Mouse (Mus musculus) ES-CJ7 (cell line): ENCODE measurements around the gene Prx.

Experiments used
- DNase-seq: peaks from one replicate; pipeline ENCODE4 v3.0.0; 2011; ENCODE audit warnings: low read depth, low spot score

Prx gene

DNA sequence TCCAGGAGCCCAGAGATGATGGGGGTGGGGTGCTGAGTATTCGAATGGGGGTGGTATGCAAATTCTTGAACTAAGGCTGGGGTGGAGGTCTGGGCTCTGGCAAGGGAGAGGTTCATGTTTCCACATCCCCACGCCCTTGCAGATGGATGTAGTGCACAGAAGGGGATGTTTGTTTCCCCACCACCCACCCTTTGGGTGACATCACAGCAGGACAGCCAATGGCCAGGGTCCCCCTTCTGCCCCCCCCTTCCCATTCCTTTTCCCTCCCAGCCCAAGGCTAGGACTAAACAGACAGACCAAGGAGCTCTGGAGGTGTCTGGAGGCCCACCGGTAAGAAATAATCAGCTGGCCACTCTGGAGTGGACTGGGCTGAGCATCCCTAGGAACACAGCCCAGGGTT lies at the start of gene Prx:
Gene Prx, plus strand, starts transcription at position 289 of the 400 bp plus-strand sequence.
- peak; percentile 75 for DNase-seq

DNA sequence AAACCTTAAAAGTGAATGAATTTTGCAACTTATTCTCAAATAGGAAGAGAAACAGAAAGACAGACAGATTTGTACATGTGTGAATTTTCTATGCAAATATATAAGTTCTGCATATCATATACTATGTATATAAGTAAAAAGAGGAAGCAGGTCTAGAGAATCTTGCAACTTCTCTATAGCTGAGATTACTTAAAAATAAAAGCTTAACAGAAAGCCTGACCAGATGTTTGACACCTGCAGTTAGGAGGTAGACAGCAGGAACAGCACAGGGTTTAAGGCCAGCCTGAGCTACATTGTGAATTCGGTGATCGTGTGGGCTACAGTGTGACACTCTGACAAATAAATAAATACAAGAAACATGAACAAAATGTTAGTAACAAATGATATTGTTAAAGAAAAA lies 47.8 kb upstream of the Prx start:
- no peak for DNase-seq

DNA sequence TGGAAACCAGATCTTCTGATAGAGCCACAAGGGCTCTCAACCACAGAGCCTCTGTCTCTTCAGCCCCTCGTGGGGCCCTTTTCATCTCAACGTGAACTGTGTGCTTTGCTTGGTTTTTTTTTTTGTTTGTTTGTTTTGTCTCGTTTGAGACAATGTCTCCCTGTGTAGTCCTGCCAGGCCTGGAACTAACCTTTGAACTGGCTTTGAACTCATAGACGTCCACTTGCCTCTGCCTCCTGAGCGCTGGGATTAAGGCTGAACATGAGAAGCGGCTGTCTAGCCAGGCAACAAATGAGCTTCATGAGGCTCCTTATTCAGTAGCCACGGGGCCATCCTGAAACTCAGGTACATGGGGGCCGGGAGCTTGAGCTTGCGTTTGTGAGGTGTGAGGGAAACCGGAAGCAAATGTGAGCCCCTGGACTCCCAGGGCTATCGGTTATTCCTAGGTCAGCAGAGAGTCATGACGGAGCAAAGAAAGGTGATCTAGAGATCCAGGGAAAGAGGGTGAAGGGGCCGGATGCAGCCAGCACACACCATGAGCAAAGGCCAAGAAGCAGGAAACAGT lies 46.8 kb upstream of the Prx start:
- DNase-seq = no peak

- DNase-seq = no peak
Measured at GRCm38 (mm10) chr7:27454461-27455121, 44.5 kb upstream of the Prx start.

DNA sequence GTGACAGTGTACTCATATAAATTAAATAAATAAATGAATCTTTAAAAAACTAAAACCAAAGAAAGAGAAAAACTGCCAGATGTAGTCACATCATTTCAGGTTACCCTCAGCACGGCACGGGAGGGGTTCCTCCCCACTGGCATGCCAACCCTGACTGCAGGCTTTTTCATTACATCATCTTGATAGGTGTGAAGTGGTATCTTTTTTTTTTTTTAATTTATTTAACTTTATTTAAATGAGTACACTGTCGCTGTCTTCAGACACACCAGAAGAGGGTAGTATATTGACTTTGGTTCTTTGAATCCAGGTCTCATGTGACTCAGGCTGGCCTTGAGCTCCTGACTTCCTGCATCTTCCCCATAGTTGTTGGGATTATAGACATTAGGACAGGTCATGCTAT lies 43.9 kb upstream of the Prx start:
- no peak for DNase-seq

DNA sequence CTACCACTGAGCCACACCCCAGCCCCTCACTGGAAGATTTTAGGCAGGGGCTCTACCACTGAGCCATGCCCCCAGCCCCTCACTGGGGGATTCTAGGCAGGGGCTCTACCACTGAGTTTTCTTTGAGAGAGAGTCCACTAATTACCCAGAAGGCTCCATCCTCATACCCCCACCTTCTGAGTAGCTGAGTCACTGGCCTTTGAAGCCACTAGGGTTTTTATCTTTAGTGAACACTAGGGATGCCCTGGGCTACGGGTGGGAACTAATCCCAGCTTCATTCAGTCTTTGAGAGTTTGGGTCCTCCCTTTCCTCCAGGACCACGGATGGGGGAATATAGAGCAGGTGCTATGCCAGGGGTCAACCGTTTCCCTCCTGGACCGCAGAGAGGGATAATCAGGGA lies 40.5 kb upstream of the Prx start:
- no peak for DNase-seq

DNA sequence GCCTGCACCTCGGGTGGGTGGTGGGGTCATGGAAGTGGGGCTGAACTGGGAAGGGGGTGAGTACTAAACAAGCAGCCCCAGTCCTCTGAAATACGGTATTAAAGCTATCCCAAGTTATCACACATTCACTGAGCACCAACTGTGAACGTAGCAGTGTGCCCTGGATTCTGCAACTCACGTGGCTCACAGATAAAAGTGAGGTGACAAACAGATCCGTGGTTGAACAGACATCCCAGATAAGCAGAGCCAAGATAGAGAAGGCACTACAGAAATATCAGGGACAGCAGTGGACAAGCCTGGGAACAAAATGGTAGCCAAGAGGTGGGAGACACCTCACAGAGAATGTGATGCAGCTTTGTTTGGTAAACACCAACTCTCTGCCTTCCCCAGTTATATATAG lies 39.5 kb upstream of the Prx start:
- DNase-seq = no peak

GRCm38 (mm10) chr7:27460477-27460876 lies 38.6 kb upstream of the Prx start:
- DNase-seq = no peak

- DNase-seq = no peak
Measured at GRCm38 (mm10) chr7:27467648-27468047, 31.5 kb upstream of the Prx start.

- DNase-seq = no peak
Measured at GRCm38 (mm10) chr7:27471390-27472120, 27.6 kb upstream of the Prx start.

- DNase-seq = no peak
Measured at GRCm38 (mm10) chr7:27472596-27472995, 26.5 kb upstream of the Prx start.

- peak; percentile 98 for DNase-seq
Measured at GRCm38 (mm10) chr7:27473156-27473834, 25.8 kb upstream of the Prx start, which contains the start of gene Sertad3. TSS of gene Sertad3 (plus strand) at chr7:27473768.

GRCm38 (mm10) chr7:27473835-27474489 lies 25.2 kb upstream of the Prx start:
- no peak for DNase-seq

DNA sequence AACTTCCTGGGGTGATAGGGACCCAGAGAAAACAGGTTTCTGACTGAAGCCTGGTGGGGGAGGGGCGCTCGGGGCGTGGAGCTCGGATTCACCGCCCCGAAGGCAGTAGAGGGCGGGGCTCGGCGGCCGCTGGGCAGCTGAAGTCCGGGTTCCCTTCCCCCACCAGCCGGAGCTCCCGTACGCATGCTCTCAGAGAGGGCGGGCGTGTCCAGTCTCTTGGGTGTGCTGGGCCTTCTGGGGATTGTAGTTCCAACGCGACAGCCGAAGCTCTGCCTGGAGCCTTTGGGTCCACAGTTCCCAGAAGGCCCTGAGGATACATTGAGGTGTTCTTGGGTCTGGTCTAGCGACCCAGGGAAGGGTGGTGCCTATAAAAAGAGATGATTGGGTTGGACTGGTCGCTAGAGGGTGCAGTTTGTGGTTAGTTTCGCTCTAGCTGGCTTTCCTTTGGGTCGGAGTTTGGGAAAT lies 24.6 kb upstream of the Prx start:
- DNase-seq = peak; percentile 100

- DNase-seq = no peak
Measured at GRCm38 (mm10) chr7:27475596-27475995, 23.5 kb upstream of the Prx start.

GRCm38 (mm10) chr7:27476098-27476635 lies 23.0 kb upstream of the Prx start:
- no peak for DNase-seq

- no peak for DNase-seq
Measured at GRCm38 (mm10) chr7:27478561-27478960, 20.6 kb upstream of the Prx start.

GRCm38 (mm10) chr7:27479750-27480149 lies 19.4 kb upstream of the Prx start:
- DNase-seq = no peak

- no peak for DNase-seq
Measured at GRCm38 (mm10) chr7:27480506-27480905, 18.6 kb upstream of the Prx start.

DNA sequence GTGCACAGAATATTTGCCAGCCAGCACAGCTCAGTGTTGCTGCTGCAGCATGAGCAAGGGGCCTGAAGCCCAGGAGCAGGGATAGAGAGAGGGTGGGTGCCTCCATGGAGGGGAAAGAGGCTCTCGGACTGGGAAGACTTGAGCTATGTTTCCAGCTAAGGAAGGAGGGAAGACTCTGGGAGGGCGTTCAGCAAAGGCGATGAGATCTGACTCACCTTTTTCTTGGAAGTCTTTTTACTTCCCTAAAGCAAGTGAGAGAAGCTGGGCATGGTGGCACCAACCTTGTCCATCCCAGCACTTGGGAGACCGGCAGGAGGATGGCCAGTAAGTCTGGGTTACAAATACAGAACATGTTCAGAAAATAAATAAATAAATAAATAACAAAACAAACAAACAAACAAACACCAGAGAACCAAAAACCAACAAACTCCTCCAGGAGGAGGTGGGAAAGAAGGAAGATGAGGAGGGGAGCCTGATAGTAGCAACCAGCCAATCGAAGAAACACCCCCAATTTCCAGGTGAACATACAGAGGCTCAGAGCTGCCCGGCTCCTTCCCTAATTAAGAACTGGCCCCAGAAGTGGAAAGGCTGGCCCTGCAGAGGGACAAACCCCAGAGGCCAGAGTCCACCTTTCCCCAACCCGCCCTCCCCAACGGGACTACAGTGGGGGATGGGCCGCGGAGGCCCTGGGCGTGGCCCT lies 18.0 kb upstream of the Prx start:
- no peak for DNase-seq

DNA sequence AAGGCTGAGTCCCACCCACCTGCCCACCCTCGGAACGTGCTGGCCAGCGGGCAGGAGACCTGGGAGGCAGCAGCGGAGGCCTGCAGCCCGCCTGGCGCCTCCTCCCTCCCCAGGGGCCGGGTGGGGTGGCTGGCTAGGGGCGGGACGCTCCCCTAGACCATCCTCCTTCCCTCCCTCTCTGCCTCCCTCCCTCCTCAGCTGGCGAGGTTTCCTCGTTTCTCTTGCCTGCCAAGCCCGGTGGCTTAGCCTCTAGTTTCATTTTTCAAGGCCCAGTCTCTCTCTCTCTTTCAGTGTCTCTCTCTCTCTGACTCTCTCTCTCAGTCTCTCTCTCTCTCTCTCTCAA lies 17.5 kb upstream of the Prx start:
- DNase-seq = peak; percentile 30
